ENCODE assay signal across 8 mouse cellular contexts in genomic region chr2:152105318-152106224, GRCm38 (mm10). TPM values are rescaled to one million over a fixed set of nuclear protein-coding genes. Genes with fewer than 3 reads are reported as not detected.
DNase-seq lines count a peak whose midpoint lies in the region; ATAC-seq lines count a peak whose summit lies in the region.

Srxn1 (plus strand) TSS chr2:152105516.

- intact Hi-C loops in left cerebral cortex, postnatal 25 days (cut with DNase I), result no loop called here

- WGBS in intestine, embryonic 14.5 days, result under 1% methylated on average over 81 of the region's 84 CpGs

- no peaks in the 10 kb centered on the region for H3K9me3 ChIP-seq in intestine, embryonic 14.5 days (ENCODE audit: control insufficient read depth, low read length)

- H3K9ac ChIP-seq in intestine, embryonic 14.5 days (ENCODE audit: low read length), result peak within 1 kb of the TSS; percentile 71

- no peaks in the 10 kb centered on the region for H3K27me3 ChIP-seq in intestine, embryonic 14.5 days (replicated peaks; ENCODE audit: control insufficient read depth, insufficient read depth, low read length)

- peak within 1 kb of the TSS; percentile 82 for H3K4me2 ChIP-seq in intestine, embryonic 14.5 days (ENCODE audit: low read length)

- peak within 1 kb of the TSS; percentile 60 for H3K4me3 ChIP-seq in intestine, embryonic 14.5 days (ENCODE audit: low read depth, low read length)

- peak within 1 kb of the TSS; percentile 47; the same call in 1 of the 2 replicates for H3K27ac ChIP-seq in intestine, embryonic 14.5 days (ENCODE audit: low read depth)

- DNase-seq in adrenal gland, adult 8-10 months, result peak; percentile 95
- peak; percentile 74 for DNase-seq in embryo, embryonic 11.5 days (ENCODE audit: low read depth, low spot score)
- DNase-seq in gastrocnemius, postnatal 25 days, result peak; percentile 88
- DNase-seq in intestine, embryonic 14.5 days (ENCODE audit: low spot score), result peak; percentile 91
- DNase-seq in left cerebral cortex, postnatal 25 days (ENCODE audit: low spot score in 2 of 2), result peak; percentile 88 to 91
- peak; percentile 89 for DNase-seq in mesoderm, embryonic 11.5 days (ENCODE audit: low read depth, low spot score)
- DNase-seq in right cerebral cortex, postnatal 25 days, result peak; percentile 86
- peak; percentile 83 for DNase-seq in yolk sac, embryonic 10.5 days (ENCODE audit: low spot score)

- H3K36me3 ChIP-seq in intestine, embryonic 14.5 days (ENCODE audit: control insufficient read depth, insufficient read depth, low read length), result no peaks in the 10 kb centered on the region

- 0 out of 2 replicates have a peak, but pooled peaks cover 2% of the 10 kb centered on the region for H3K4me1 ChIP-seq in intestine, embryonic 14.5 days (replicated peaks; ENCODE audit: control insufficient read depth, insufficient read depth, low read length)

- peak; percentile 92 for ATAC-seq in intestine, embryonic 14.5 days (replicated peaks; ENCODE audit: low FRiP score, low TSS enrichment, low read depth)

RNA-seq across cellular contexts. Expression of gene Srxn1, which starts in this region (rescaled TPM):
- total RNA-seq in adrenal gland, adult 8-10 months (2022), result 100 to 1,000 TPM; 134 to 367 (median 207) TPM
- total RNA-seq in gastrocnemius, postnatal 25 days (2021), result 10 to 100 TPM; 18.8 to 24.8 TPM
- polyA plus RNA-seq in intestine, embryonic 14.5 days (2014; fragmentation: Nextera tagmentation; extraction: Ambion mirVana), result 12.0 and 12.4 TPM in 2 replicates
- 10 to 100 TPM; 85.6 to 96.7 TPM for total RNA-seq in left cerebral cortex, postnatal 25 days (2021)

Comparison
In these comparisons a context has a peak if more than half of its experiments do, and no peak if none do; other contexts are left out.
1. Peak in every context shown above with its lines: DNase-seq, ATAC-seq, H3K4me3 ChIP-seq and H3K27ac ChIP-seq.